Mouse (Mus musculus): ENCODE data around the gene Stat5b. TPM values are rescaled to one million over a fixed set of nuclear protein-coding genes. Genes with fewer than 3 reads are reported as not detected.

Stat5b gene
- polyA plus RNA-seq, 1 experiment from 2014 or later: 24.9 TPM

Other genes starting within 250 kb of the Stat5b start
- gene Nkiras2, start 231.5 kb downstream of the Stat5b start, polyA plus RNA-seq (2015; fragmentation: Nextera tagmentation; extraction: Ambion mirVana): 74.6 and 75.5 TPM in 2 replicates
- 242 and 256 TPM in 2 replicates for gene Dnajc7, start 230.6 kb downstream of the Stat5b start, polyA plus RNA-seq (2015; fragmentation: Nextera tagmentation; extraction: Ambion mirVana)
- gene Zfp385c, start 158.3 kb downstream of the Stat5b start, polyA plus RNA-seq (2015; fragmentation: Nextera tagmentation; extraction: Ambion mirVana): 2.0 and 3.1 TPM in 2 replicates
- 3.4 and 5.9 TPM in 2 replicates for gene Dhx58, start 146.5 kb downstream of the Stat5b start, polyA plus RNA-seq (2015; fragmentation: Nextera tagmentation; extraction: Ambion mirVana)
- gene Kat2a, start 138.3 kb downstream of the Stat5b start, polyA plus RNA-seq (2015; fragmentation: Nextera tagmentation; extraction: Ambion mirVana): 54.6 and 61.1 TPM in 2 replicates
- gene Hspb9, start 136.9 kb downstream of the Stat5b start, polyA plus RNA-seq (2015; fragmentation: Nextera tagmentation; extraction: Ambion mirVana): 0.55 TPM in 1 of 2 replicates, not detected in the other
- gene Rab5c, start 112.5 kb downstream of the Stat5b start, polyA plus RNA-seq (2015; fragmentation: Nextera tagmentation; extraction: Ambion mirVana): 31.0 and 33.2 TPM in 2 replicates
- gene Kcnh4, start 90.8 kb downstream of the Stat5b start, polyA plus RNA-seq (2015; fragmentation: Nextera tagmentation; extraction: Ambion mirVana): 0.64 and 1.1 TPM in 2 replicates
- gene Hcrt, start 87.8 kb downstream of the Stat5b start, polyA plus RNA-seq (2015; fragmentation: Nextera tagmentation; extraction: Ambion mirVana): not detected in 2 replicates
- gene Ghdc, start 79.8 kb downstream of the Stat5b start, polyA plus RNA-seq (2015; fragmentation: Nextera tagmentation; extraction: Ambion mirVana): 7.2 and 9.2 TPM in 2 replicates
- 9.7 and 10.4 TPM in 2 replicates for gene Stat5a, start 8.6 kb upstream of the Stat5b start, polyA plus RNA-seq (2015; fragmentation: Nextera tagmentation; extraction: Ambion mirVana)
- gene Stat3, start 88.8 kb upstream of the Stat5b start, polyA plus RNA-seq (2015; fragmentation: Nextera tagmentation; extraction: Ambion mirVana): 75.6 and 79.3 TPM in 2 replicates
- gene Cavin1, start 120.2 kb upstream of the Stat5b start, polyA plus RNA-seq (2015; fragmentation: Nextera tagmentation; extraction: Ambion mirVana): 330 and 343 TPM in 2 replicates
- 36.8 and 40.3 TPM in 2 replicates for gene Atp6v0a1, start 158.7 kb upstream of the Stat5b start, polyA plus RNA-seq (2015; fragmentation: Nextera tagmentation; extraction: Ambion mirVana)
- 15.1 and 16.6 TPM in 2 replicates for gene Naglu, start 219.3 kb upstream of the Stat5b start, polyA plus RNA-seq (2015; fragmentation: Nextera tagmentation; extraction: Ambion mirVana)
- 0.24 and 0.25 TPM in 2 replicates for gene Hsd17b1, start 227.7 kb upstream of the Stat5b start, polyA plus RNA-seq (2015; fragmentation: Nextera tagmentation; extraction: Ambion mirVana)
- 43.2 and 44.9 TPM in 2 replicates for gene Coasy, start 231.8 kb upstream of the Stat5b start, polyA plus RNA-seq (2015; fragmentation: Nextera tagmentation; extraction: Ambion mirVana)
- 50.3 and 52.0 TPM in 2 replicates for gene Mlx, start 236.6 kb upstream of the Stat5b start, polyA plus RNA-seq (2015; fragmentation: Nextera tagmentation; extraction: Ambion mirVana)
- gene Psmc3ip, start 244.7 kb upstream of the Stat5b start, polyA plus RNA-seq (2015; fragmentation: Nextera tagmentation; extraction: Ambion mirVana): 32.0 and 33.6 TPM in 2 replicates